ENCODE assay signal across 8 mouse cellular contexts in the genomic region with DNA sequence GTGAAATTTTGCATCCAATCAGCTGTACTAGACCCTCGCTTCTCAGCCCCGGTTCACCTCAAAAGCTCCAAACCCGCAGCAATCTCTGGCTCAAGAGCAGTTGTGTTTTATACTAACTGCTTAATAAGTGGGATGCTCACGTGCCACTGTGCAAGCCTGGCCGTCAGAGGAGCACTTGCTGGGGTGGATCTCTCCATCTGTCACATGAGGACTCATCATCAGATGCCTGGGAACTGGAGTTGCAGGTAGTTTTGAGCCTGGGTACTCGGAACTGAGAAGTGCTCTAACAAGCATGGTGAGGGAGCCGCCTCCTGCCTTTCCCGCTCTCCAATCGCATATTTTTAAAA. TPM values are rescaled to one million over a fixed set of nuclear protein-coding genes. Genes with fewer than 3 reads are reported as not detected.
A peak's percentile ranks its signal among the peaks of the same experiment; 100 is the strongest.
DNase-seq lines count a peak whose midpoint lies in the region; ATAC-seq and TF ChIP-seq lines count a peak whose summit lies in the region.

No protein-coding gene starts in this region.

- no peak for TF ChIP-seq EP300 in stomach, postnatal 0 days (optimal IDR thresholded peaks at IDR 0.05)

- no peak overlapping the region for H3K9ac ChIP-seq in heart, embryonic 12.5 days
- no peak overlapping the region for H3K9ac ChIP-seq in limb, embryonic 11.5 days (ENCODE audit: low read length)
- no peak overlapping the region for H3K9ac ChIP-seq in stomach, postnatal 0 days (ENCODE audit: low read length)

- H3K27me3 ChIP-seq in heart, embryonic 12.5 days (replicated peaks) = no peaks in the 10 kb centered on the region
- no peaks in the 10 kb centered on the region for H3K27me3 ChIP-seq in limb, embryonic 11.5 days (ENCODE audit: control insufficient read depth, insufficient read depth, low read length)
- H3K27me3 ChIP-seq in stomach, postnatal 0 days (ENCODE audit: control insufficient read depth, insufficient read depth, low read length) = no peaks in the 10 kb centered on the region

- no peak for ATAC-seq in heart, embryonic 12.5 days (ENCODE audit: insufficient number of reproducible peaks, low FRiP score)
- ATAC-seq in limb, embryonic 11.5 days (ENCODE audit: insufficient number of reproducible peaks, low FRiP score, low TSS enrichment, low read depth) = no peak
- no peak for ATAC-seq in stomach, postnatal 0 days (ENCODE audit: low FRiP score, low TSS enrichment)

- H3K4me2 ChIP-seq in heart, embryonic 12.5 days = peak overlapping the region; percentile 46
- H3K4me2 ChIP-seq in limb, embryonic 11.5 days (ENCODE audit: low read depth, severe bottlenecking) = peak overlapping the region; percentile 30; the same call in 1 of the 2 replicates
- no peak overlapping the region for H3K4me2 ChIP-seq in stomach, postnatal 0 days (replicated peaks; ENCODE audit: low read depth)

- TF ChIP-seq CTCF in stomach, postnatal 0 days (IDR thresholded peaks at IDR 0.05; ENCODE audit: low read depth) = no peak

- no peak overlapping the region for H3K4me3 ChIP-seq in heart, embryonic 12.5 days
- no peak overlapping the region for H3K4me3 ChIP-seq in limb, embryonic 11.5 days (ENCODE audit: low read depth, low read length)
- no peak overlapping the region for H3K4me3 ChIP-seq in stomach, postnatal 0 days (ENCODE audit: low read depth, low read length)

- no peaks in the 10 kb centered on the region for H3K9me3 ChIP-seq in heart, embryonic 12.5 days (replicated peaks)
- no peaks in the 10 kb centered on the region for H3K9me3 ChIP-seq in limb, embryonic 11.5 days (ENCODE audit: control insufficient read depth, low read length)
- no peaks in the 10 kb centered on the region for H3K9me3 ChIP-seq in stomach, postnatal 0 days (ENCODE audit: control insufficient read depth, low read length)

- H3K4me1 ChIP-seq in heart, embryonic 12.5 days (replicated peaks) = no peaks in the 10 kb centered on the region
- no peaks in the 10 kb centered on the region for H3K4me1 ChIP-seq in limb, embryonic 11.5 days (ENCODE audit: control insufficient read depth, insufficient read depth, low read length)
- H3K4me1 ChIP-seq in stomach, postnatal 0 days (replicated peaks; ENCODE audit: control insufficient read depth, insufficient read depth) = no peaks in the 10 kb centered on the region

- DNase-seq in heart, adult 11 months = no peak
- DNase-seq in right cerebral cortex, adult 2 months (ENCODE audit: low spot score in 2 of 2) = peak; percentile 16 to 17
- DNase-seq in right cerebral cortex, postnatal 25 days = no peak
- DNase-seq in limb, embryonic 11.5 days (ENCODE audit: low spot score) = no peak
- DNase-seq in stomach, postnatal 0 days (ENCODE audit: low spot score) = no peak
- no peak for DNase-seq in layer of hippocampus, adult 9-11 months
- DNase-seq in kidney, postnatal 14 days = no peak

- WGBS in heart, embryonic 12.5 days = 24% methylated on average over 9 of the region's 9 CpGs
- WGBS in limb, embryonic 11.5 days = 13% methylated on average over 9 of the region's 9 CpGs
- WGBS in stomach, postnatal 0 days = 25% methylated on average over 9 of the region's 9 CpGs

- no peak overlapping the region for H3K27ac ChIP-seq in heart, embryonic 12.5 days (ENCODE audit: poor library complexity, severe bottlenecking)
- no peak overlapping the region for H3K27ac ChIP-seq in limb, embryonic 11.5 days (replicated peaks; ENCODE audit: low read depth, low read length)
- peak overlapping the region; percentile 5; the same call in 1 of the 2 replicates for H3K27ac ChIP-seq in stomach, postnatal 0 days (replicated peaks)

- no peaks in the 10 kb centered on the region for H3K36me3 ChIP-seq in heart, embryonic 12.5 days
- no peaks in the 10 kb centered on the region for H3K36me3 ChIP-seq in limb, embryonic 11.5 days (ENCODE audit: control insufficient read depth, insufficient read depth, low read length)
- H3K36me3 ChIP-seq in stomach, postnatal 0 days (ENCODE audit: control insufficient read depth, insufficient read depth, low read length) = no peaks in the 10 kb centered on the region

RNA-seq across cellular contexts. Expression of gene Fam160b1, which starts 44.0 kb away (rescaled TPM):
- 15.4 TPM in 2 replicates for polyA plus RNA-seq in heart, embryonic 12.5 days (2016; fragmentation: Nextera tagmentation; extraction: Ambion mirVana)
- 15.8 and 16.6 TPM in 2 replicates for polyA plus RNA-seq in limb, embryonic 11.5 days (2014; fragmentation: Nextera tagmentation; extraction: Ambion mirVana)
- 7.6 and 8.3 TPM in 2 replicates for polyA plus RNA-seq in stomach, postnatal 0 days (2015; fragmentation: Nextera tagmentation; extraction: Ambion mirVana)

RNA-seq across cellular contexts. Expression of gene Trub1, which starts 48.2 kb away (rescaled TPM):
- polyA plus RNA-seq in heart, embryonic 12.5 days (2016; fragmentation: Nextera tagmentation; extraction: Ambion mirVana) = 11.2 and 12.4 TPM in 2 replicates
- 23.4 and 27.2 TPM in 2 replicates for polyA plus RNA-seq in limb, embryonic 11.5 days (2014; fragmentation: Nextera tagmentation; extraction: Ambion mirVana)
- polyA plus RNA-seq in stomach, postnatal 0 days (2015; fragmentation: Nextera tagmentation; extraction: Ambion mirVana) = 12.1 and 15.1 TPM in 2 replicates

Comparison
In these comparisons a context has a peak if more than half of its experiments do, and no peak if none do; other contexts are left out.
1. DNase-seq: peak in right cerebral cortex, adult 2 months (2 of 2); none in heart, adult 11 months (single experiment), right cerebral cortex, postnatal 25 days (single experiment), limb, embryonic 11.5 days (single experiment), stomach, postnatal 0 days (single experiment), layer of hippocampus, adult 9-11 months (single experiment) and kidney, postnatal 14 days (single experiment).